Mouse (Mus musculus) testis, adult 2 months (tissue): ENCODE measurements at regions not wholly inside any gene's neighbourhood (a gene's known extent, or its start where the extent isn't known, plus 50 kb on each side); places are given as distances from the start of the nearest gene placed in this dataset.

Source experiments
- CTCF ChIP-seq: fragments of 200-500 bp; IDR thresholded peaks from 2 replicates; pipeline ENCODE4 v1.5.1; 2012; ENCODE audit warnings: low read depth, mild to moderate bottlenecking, inconsistent platforms, low read length, moderate library complexity; ENCODE audit not compliant: control insufficient read depth, insufficient read depth, insufficient replicate concordance
- POLR2A ChIP-seq: fragments of 200-500 bp; IDR thresholded peaks from 2 replicates; pipeline ENCODE4 v1.6.1; 2012; ENCODE audit warnings: low read depth, mild to moderate bottlenecking, inconsistent platforms, low read length, moderate library complexity; ENCODE audit not compliant: control insufficient read depth

GRCm38 (mm10) chr5:126699314-126699713, 542.3 kb upstream of the Tmem132c start:
- no peak for TF ChIP-seq CTCF
- TF ChIP-seq POLR2A, result no peak
